Mouse (Mus musculus) intestine, embryonic 16.5 days (tissue): ENCODE results near the gene Taco1. TPM values are rescaled to one million over a fixed set of nuclear protein-coding genes. Genes with fewer than 3 reads are reported as not detected.
"Not testable (repeated sequence)": the region's sequence is repeated elsewhere in the genome, so short reads cannot be mapped to it uniquely, and the experiment has no call there.

Experiments
- ATAC-seq: fragments of 200-750 bp; cut with Nextera tagmentation; 2 replicates; pipeline ENCODE4 v1.8.0; 2017; ENCODE audit warnings: moderate TSS enrichment, moderate library complexity
- H3K27ac ChIP-seq: fragments of 300-500 bp; sonication (generic); 2 replicates; pipeline ENCODE4 v1.5.1; 2014; ENCODE audit warnings: mild to moderate bottlenecking, low read length
- H3K27me3 ChIP-seq: fragments of 300-500 bp; sonication (generic); replicated peaks from 2 replicates; pipeline ENCODE4 v1.6.1; 2014; ENCODE audit warnings: low read length, control low read depth, mixed read lengths; ENCODE audit not compliant: control insufficient read depth, insufficient read depth
- H3K36me3 ChIP-seq: fragments of 300-500 bp; sonication (generic); 2 replicates; pipeline ENCODE4 v1.6.1; 2014; ENCODE audit warnings: low read length, control low read depth; ENCODE audit not compliant: control insufficient read depth, insufficient read depth
- H3K4me1 ChIP-seq: fragments of 300-500 bp; sonication (generic); 2 replicates; pipeline ENCODE4 v1.6.1; 2014; ENCODE audit warnings: low read length, control low read depth, mixed read lengths; ENCODE audit not compliant: control insufficient read depth, insufficient read depth
- H3K4me2 ChIP-seq: fragments of 300-500 bp; sonication (generic); 2 replicates; pipeline ENCODE4 v1.6.1; 2014; ENCODE audit warnings: low read depth, low read length, control low read depth
- H3K4me3 ChIP-seq: fragments of 300-500 bp; sonication (generic); 2 replicates; pipeline ENCODE4 v1.5.1; 2014; ENCODE audit warnings: mild to moderate bottlenecking, low read length
- H3K9ac ChIP-seq: fragments of 300-500 bp; sonication (generic); 2 replicates; pipeline ENCODE4 v1.6.1; 2014; ENCODE audit warnings: low read depth, low read length
- H3K9me3 ChIP-seq: fragments of 300-500 bp; sonication (generic); 2 replicates; pipeline ENCODE4 v1.6.1; 2016; ENCODE audit warnings: low read length, control low read depth; ENCODE audit not compliant: control insufficient read depth
- WGBS: fragments of 180-500 bp; shearing (Covaris S2); extraction: QIAGEN DNeasy Blood & Tissue Kit; methylation state at CpG from one replicate; pipeline ENCODE4 v1.1.7; 2014; 5-methylcytosine and 5-hydroxymethylcytosine counted together
- polyA plus RNA-seq: library from polyadenylated mRNA; unstranded; fragments of >200 nt; fragmentation: Nextera tagmentation; extraction: Ambion mirVana; gene quantifications from 2 replicates; pipeline ENCODE4 v1.2.1, GENCODE M21; 2015

Gene Taco1
- 14.0 and 17.7 TPM in 2 replicates for polyA plus RNA-seq

GRCm38 (mm10) chr11:106065923-106066571, at the start of gene Taco1:
TSS of gene Taco1 (plus strand) at chr11:106066061.
- Histone ChIP-seq H3K4me1 (peaks cover 5% of the 10 kb centered on the region; the same call in 1 of the 2 replicates), H3K9me3 (no peaks in the 10 kb centered on the region), H3K27me3 (no peaks in the 10 kb centered on the region), H3K4me2 (peak within 1 kb of the TSS; percentile 81), H3K4me3 (peak within 1 kb of the TSS; percentile 86), H3K9ac (peak within 1 kb of the TSS; percentile 95), H3K27ac (peak within 1 kb of the TSS; percentile 94), H3K36me3 (no peaks in the 10 kb centered on the region)
- WGBS = under 1% methylated on average over 49 of the region's 49 CpGs
- peak; percentile 99 for ATAC-seq

- Histone ChIP-seq H3K4me3 (no peak overlapping the region), H3K36me3 (no peaks in the 10 kb centered on the region), H3K27ac (no peak overlapping the region), H3K4me2 (no peak overlapping the region), H3K4me1 (peaks cover 12% of the 10 kb centered on the region), H3K9me3 (no peaks in the 10 kb centered on the region), H3K27me3 (peaks cover 10% of the 10 kb centered on the region), H3K9ac (no peak overlapping the region)
- no peak for ATAC-seq
- WGBS = 72% methylated on average over 5 of the region's 5 CpGs
Measured at GRCm38 (mm10) chr11:106016440-106016839, 49.4 kb upstream of the Taco1 start.

GRCm38 (mm10) chr11:106020051-106020763, 45.7 kb upstream of the Taco1 start:
- Histone ChIP-seq H3K27me3 (peaks cover 10% of the 10 kb centered on the region), H3K27ac (no peak overlapping the region), H3K4me2 (peak overlapping the region; percentile 68), H3K9ac (peak overlapping the region; percentile 38), H3K4me1 (peaks cover 8% of the 10 kb centered on the region), H3K4me3 (peak overlapping the region; percentile 37), H3K36me3 (no peaks in the 10 kb centered on the region), H3K9me3 (no peaks in the 10 kb centered on the region)
- ATAC-seq = peak; percentile 69
- 2% methylated on average over 50 of the region's 50 CpGs for WGBS

- Histone ChIP-seq H3K36me3 (no peaks in the 10 kb centered on the region), H3K9me3 (no peaks in the 10 kb centered on the region), H3K4me3 (no peak overlapping the region), H3K4me1 (0 out of 2 replicates have a peak, but pooled peaks cover 3% of the 10 kb centered on the region), H3K27me3 (peaks cover 6% of the 10 kb centered on the region; the same call in 1 of the 2 replicates), H3K27ac (no peak overlapping the region), H3K4me2 (no peak overlapping the region), H3K9ac (no peak overlapping the region)
- ATAC-seq = no peak; the same call in 1 of the 2 replicates
- 61% methylated on average over 3 of the region's 3 CpGs for WGBS
Measured at GRCm38 (mm10) chr11:106025774-106026173, 40.1 kb upstream of the Taco1 start.

- no peak overlapping the region for H3K27ac ChIP-seq
- 37% methylated on average over 10 of the region's 11 CpGs for whole genome bisulfite sequencing
- 0 out of 2 replicates have a peak, but pooled peaks have one; percentile 36 for ATAC-seq
- no peak overlapping the region for H3K9ac ChIP-seq
- no peaks in the 10 kb centered on the region for H3K9me3 ChIP-seq
- H3K4me3 ChIP-seq = no peak overlapping the region
- no peaks in the 10 kb centered on the region for H3K27me3 ChIP-seq
- no peak overlapping the region for H3K4me2 ChIP-seq
- no peaks in the 10 kb centered on the region for H3K36me3 ChIP-seq
- 0 out of 2 replicates have a peak, but pooled peaks cover 3% of the 10 kb centered on the region for H3K4me1 ChIP-seq
Measured at GRCm38 (mm10) chr11:106026465-106027151, 39.3 kb upstream of the Taco1 start.

GRCm38 (mm10) chr11:106027607-106028006, 38.3 kb upstream of the Taco1 start:
- no peaks in the 10 kb centered on the region for H3K36me3 ChIP-seq
- H3K27me3 ChIP-seq = no peaks in the 10 kb centered on the region
- no peaks in the 10 kb centered on the region for H3K9me3 ChIP-seq
- H3K4me3 ChIP-seq = no peak overlapping the region
- H3K27ac ChIP-seq = no peak overlapping the region
- no peak; the same call in 1 of the 2 replicates for ATAC-seq
- 92% methylated on average over 5 of the region's 5 CpGs for WGBS
- 0 out of 2 replicates have a peak, but pooled peaks cover 3% of the 10 kb centered on the region for H3K4me1 ChIP-seq
- H3K9ac ChIP-seq = no peak overlapping the region
- H3K4me2 ChIP-seq = no peak overlapping the region

GRCm38 (mm10) chr11:106032074-106032473, 33.8 kb upstream of the Taco1 start:
- not testable (repeated sequence) for H3K27ac ChIP-seq, H3K9ac ChIP-seq, H3K4me1 ChIP-seq, H3K9me3 ChIP-seq, ATAC-seq, H3K4me2 ChIP-seq, H3K36me3 ChIP-seq, H3K27me3 ChIP-seq
- 41% methylated on average over 1 of the region's 25 CpGs for WGBS
- H3K4me3 ChIP-seq = peak overlapping the region; percentile 37

- no peak overlapping the region for H3K4me3 ChIP-seq
- H3K9me3 ChIP-seq = no peaks in the 10 kb centered on the region
- peaks cover 12% of the 10 kb centered on the region for H3K4me1 ChIP-seq
- H3K36me3 ChIP-seq = no peaks in the 10 kb centered on the region
- H3K27me3 ChIP-seq = no peaks in the 10 kb centered on the region
- H3K4me2 ChIP-seq = no peak overlapping the region
- H3K9ac ChIP-seq = peak overlapping the region; percentile 51; the same call in 1 of the 2 replicates
- peak overlapping the region; percentile 20 for H3K27ac ChIP-seq
- 30% methylated on average over 11 of the region's 11 CpGs for WGBS
- ATAC-seq = 0 out of 2 replicates have a peak, but pooled peaks have one; percentile 14
Measured at GRCm38 (mm10) chr11:106033491-106033919, 32.4 kb upstream of the Taco1 start.

GRCm38 (mm10) chr11:106034986-106035385, 30.9 kb upstream of the Taco1 start:
- no peak overlapping the region for H3K9ac ChIP-seq
- H3K4me1 ChIP-seq = peaks cover 13% of the 10 kb centered on the region
- H3K36me3 ChIP-seq = no peaks in the 10 kb centered on the region
- H3K4me3 ChIP-seq = no peak overlapping the region
- H3K27me3 ChIP-seq = no peaks in the 10 kb centered on the region
- no peak for ATAC-seq
- no peaks in the 10 kb centered on the region for H3K9me3 ChIP-seq
- H3K27ac ChIP-seq = no peak overlapping the region
- WGBS = 84% methylated on average over 9 of the region's 9 CpGs
- H3K4me2 ChIP-seq = no peak overlapping the region
